Mouse (Mus musculus): ENCODE data around the gene Arpc2.

Gene Arpc2

GRCm38 (mm10) chr1:74239162-74239561 lies 3.3 kb downstream of the Arpc2 start:
- DNase-seq (ENCODE audit: low spot score in 2 of 2), result no peak

GRCm38 (mm10) chr1:74239618-74240017 lies 3.7 kb downstream of the Arpc2 start:
- no peak for DNase-seq (ENCODE audit: low spot score in 2 of 2)

- no peak for DNase-seq (ENCODE audit: low spot score in 2 of 2)
Observed at GRCm38 (mm10) chr1:74240311-74240710, 4.4 kb downstream of the Arpc2 start.

- no peak for DNase-seq (ENCODE audit: low spot score in 2 of 2)
Observed at GRCm38 (mm10) chr1:74240832-74241231, 4.9 kb downstream of the Arpc2 start.

GRCm38 (mm10) chr1:74245525-74245924 lies 9.6 kb downstream of the Arpc2 start:
- no peak for DNase-seq (ENCODE audit: low spot score in 2 of 2)

- peak in 1 of 2 experiments; percentile 44 for DNase-seq (ENCODE audit: low spot score in 2 of 2)
Observed at GRCm38 (mm10) chr1:74248799-74249198, 12.9 kb downstream of the Arpc2 start.

GRCm38 (mm10) chr1:74249331-74249980 lies 13.6 kb downstream of the Arpc2 start:
- no peak for DNase-seq (ENCODE audit: low spot score in 2 of 2)

- no peak for DNase-seq (ENCODE audit: low spot score in 2 of 2)
Observed at GRCm38 (mm10) chr1:74250096-74250495, 14.2 kb downstream of the Arpc2 start.

- no peak for DNase-seq (ENCODE audit: low spot score in 2 of 2)
Observed at GRCm38 (mm10) chr1:74255704-74256345, 19.9 kb downstream of the Arpc2 start.

GRCm38 (mm10) chr1:74256782-74257181 lies 20.9 kb downstream of the Arpc2 start:
- no peak for DNase-seq (ENCODE audit: low spot score in 2 of 2)

- DNase-seq (ENCODE audit: low spot score in 2 of 2), result no peak
Observed at GRCm38 (mm10) chr1:74262510-74262909, 26.6 kb downstream of the Arpc2 start.

- DNase-seq (ENCODE audit: low spot score in 2 of 2), result no peak
Observed at GRCm38 (mm10) chr1:74268750-74269149, 32.9 kb downstream of the Arpc2 start.

GRCm38 (mm10) chr1:74271659-74272058 lies 35.8 kb downstream of the Arpc2 start:
- no peak for DNase-seq (ENCODE audit: low spot score in 2 of 2)

- no peak for DNase-seq (ENCODE audit: low spot score in 2 of 2)
Observed at GRCm38 (mm10) chr1:74275015-74275414, 39.1 kb downstream of the Arpc2 start.

GRCm38 (mm10) chr1:74277041-74277440 lies 41.2 kb downstream of the Arpc2 start:
- DNase-seq (ENCODE audit: low spot score in 2 of 2), result no peak

- no peak for DNase-seq (ENCODE audit: low spot score in 2 of 2)
Observed at GRCm38 (mm10) chr1:74277883-74278537, 42.1 kb downstream of the Arpc2 start.

GRCm38 (mm10) chr1:74278538-74278937 lies 42.7 kb downstream of the Arpc2 start, which contains the start of gene Gpbar1:
Gene Gpbar1, plus strand, starts transcription at chr1:74278550.
- no peak for DNase-seq (ENCODE audit: low spot score in 2 of 2)

GRCm38 (mm10) chr1:74278988-74279387 lies 43.1 kb downstream of the Arpc2 start:
- no peak for DNase-seq (ENCODE audit: low spot score in 2 of 2)

- DNase-seq (ENCODE audit: low spot score in 2 of 2), result no peak
Observed at GRCm38 (mm10) chr1:74280591-74281325, 44.9 kb downstream of the Arpc2 start.

GRCm38 (mm10) chr1:74281372-74281771 lies 45.5 kb downstream of the Arpc2 start:
- no peak for DNase-seq (ENCODE audit: low spot score in 2 of 2)

- no peak for DNase-seq (ENCODE audit: low spot score in 2 of 2)
Observed at GRCm38 (mm10) chr1:74281886-74282285, 46.0 kb downstream of the Arpc2 start.

All from urinary bladder, adult 18-20 months (tissue).